Comparison of ENCODE assay signal across 7 mouse cellular contexts in genomic region chr15:79878725-79879136, GRCm38 (mm10). TPM values are rescaled to one million over a fixed set of nuclear protein-coding genes. Genes with fewer than 3 reads are reported as not detected.
A peak's percentile ranks its signal among the peaks of the same experiment; 100 is the strongest.
DNase-seq lines count a peak whose midpoint lies in the region; ATAC-seq and TF ChIP-seq lines count a peak whose summit lies in the region.

No protein-coding gene starts in this region.

- TF ChIP-seq CTCF in liver, adult 2 months (IDR thresholded peaks at IDR 0.05; ENCODE audit: low read depth, low read length), result no peak

- no peaks in the 10 kb centered on the region for H3K4me1 ChIP-seq in liver, adult 2 months (ENCODE audit: control insufficient read depth, insufficient read depth, low read length)
- peaks cover 4% of the 10 kb centered on the region; the same call in 1 of the 2 replicates for H3K4me1 ChIP-seq in liver, embryonic 11.5 days (replicated peaks; ENCODE audit: control insufficient read depth, insufficient read depth, low read length)
- H3K4me1 ChIP-seq in embryonic facial prominence, embryonic 15.5 days, result peaks cover 29% of the 10 kb centered on the region
- peaks cover 8% of the 10 kb centered on the region for H3K4me1 ChIP-seq in stomach, embryonic 14.5 days (ENCODE audit: control insufficient read depth, insufficient read depth, low read length)

- 63% methylated on average over 6 of the region's 6 CpGs for WGBS in liver, adult 2 months
- 69% methylated on average over 6 of the region's 6 CpGs for WGBS in liver, embryonic 11.5 days
- 48% methylated on average over 6 of the region's 6 CpGs for WGBS in embryonic facial prominence, embryonic 15.5 days
- WGBS in stomach, embryonic 14.5 days, result 60% methylated on average over 6 of the region's 6 CpGs

- DNase-seq in liver, adult 2 months (ENCODE audit: extremely low read depth, low read depth, low spot score), result no peak
- DNase-seq in liver, embryonic 11.5 days (ENCODE audit: low spot score), result no peak
- peak; percentile 18 to 27 for DNase-seq in kidney, adult 8-10 months
- no peak for DNase-seq in cerebellum, postnatal 4 days (ENCODE audit: low spot score in 2 of 2)
- no peak for DNase-seq in spleen, postnatal 4 days (ENCODE audit: low spot score in 2 of 2)

- H3K79me2 ChIP-seq in liver, adult 2 months (ENCODE audit: control insufficient read depth, insufficient read depth, low read length), result no peaks in the 10 kb centered on the region

- H3K36me3 ChIP-seq in liver, adult 2 months (ENCODE audit: control insufficient read depth, insufficient read depth, low read length), result no peaks in the 10 kb centered on the region
- H3K36me3 ChIP-seq in liver, embryonic 11.5 days (ENCODE audit: control insufficient read depth, insufficient read depth, low read length), result no peaks in the 10 kb centered on the region
- H3K36me3 ChIP-seq in embryonic facial prominence, embryonic 15.5 days, result no peaks in the 10 kb centered on the region
- no peaks in the 10 kb centered on the region for H3K36me3 ChIP-seq in stomach, embryonic 14.5 days (ENCODE audit: control insufficient read depth, insufficient read depth, low read length)

- H3K4me3 ChIP-seq in liver, adult 2 months (ENCODE audit: insufficient read depth, low read depth, low read length), result no peak overlapping the region
- H3K4me3 ChIP-seq in liver, embryonic 11.5 days (ENCODE audit: low read depth, low read length), result no peak overlapping the region
- no peak overlapping the region for H3K4me3 ChIP-seq in embryonic facial prominence, embryonic 15.5 days (replicated peaks)
- H3K4me3 ChIP-seq in stomach, embryonic 14.5 days (ENCODE audit: low read depth, low read length), result peak overlapping the region; percentile 8; the same call in 1 of the 2 replicates

- no peaks in the 10 kb centered on the region for H3K9me3 ChIP-seq in liver, embryonic 11.5 days (ENCODE audit: control insufficient read depth, low read length)
- H3K9me3 ChIP-seq in embryonic facial prominence, embryonic 15.5 days (replicated peaks), result no peaks in the 10 kb centered on the region
- H3K9me3 ChIP-seq in stomach, embryonic 14.5 days (ENCODE audit: control insufficient read depth, low read depth, low read length), result no peaks in the 10 kb centered on the region

- H3K27ac ChIP-seq in liver, adult 2 months (replicated peaks; ENCODE audit: insufficient read depth, low read depth, low read length), result peak overlapping the region; percentile 45; the same call in 1 of the 2 replicates
- H3K27ac ChIP-seq in liver, embryonic 11.5 days (ENCODE audit: low read depth, low read length), result no peak overlapping the region
- H3K27ac ChIP-seq in embryonic facial prominence, embryonic 15.5 days (replicated peaks), result peak overlapping the region; percentile 89
- peak overlapping the region; percentile 94 for H3K27ac ChIP-seq in stomach, embryonic 14.5 days (ENCODE audit: low read length)

- H3K27me3 ChIP-seq in liver, adult 2 months (ENCODE audit: control insufficient read depth, insufficient read depth, low read length), result no peaks in the 10 kb centered on the region
- peaks cover 3% of the 10 kb centered on the region; the same call in 1 of the 2 replicates for H3K27me3 ChIP-seq in liver, embryonic 11.5 days (replicated peaks; ENCODE audit: control insufficient read depth, insufficient read depth, low read length)
- H3K27me3 ChIP-seq in embryonic facial prominence, embryonic 15.5 days, result no peaks in the 10 kb centered on the region; the same call in 1 of the 2 replicates
- no peaks in the 10 kb centered on the region for H3K27me3 ChIP-seq in stomach, embryonic 14.5 days (ENCODE audit: control insufficient read depth, insufficient read depth, low read length)

- no peak for ATAC-seq in liver, embryonic 11.5 days (replicated peaks; ENCODE audit: low FRiP score)
- ATAC-seq in embryonic facial prominence, embryonic 15.5 days (ENCODE audit: insufficient number of reproducible peaks, low FRiP score, low TSS enrichment, low read depth), result no peak
- ATAC-seq in stomach, embryonic 14.5 days (ENCODE audit: insufficient number of reproducible peaks, insufficient read depth, low FRiP score, low read depth), result peak; percentile 24

- no peak overlapping the region for H3K9ac ChIP-seq in liver, adult 2 months (ENCODE audit: low read depth, low read length)
- no peak overlapping the region for H3K9ac ChIP-seq in liver, embryonic 11.5 days (ENCODE audit: low read depth, low read length)
- no peak overlapping the region for H3K9ac ChIP-seq in embryonic facial prominence, embryonic 15.5 days
- no peak overlapping the region for H3K9ac ChIP-seq in stomach, embryonic 14.5 days (replicated peaks; ENCODE audit: low read depth, low read length)

- TF ChIP-seq POLR2A in liver, adult 2 months (IDR thresholded peaks at IDR 0.05; ENCODE audit: extremely low read depth, insufficient read depth, low read length), result no peak

- no peak overlapping the region for H3K4me2 ChIP-seq in liver, embryonic 11.5 days
- H3K4me2 ChIP-seq in embryonic facial prominence, embryonic 15.5 days (replicated peaks), result peak overlapping the region; percentile 8
- peak overlapping the region; percentile 33 for H3K4me2 ChIP-seq in stomach, embryonic 14.5 days (replicated peaks; ENCODE audit: low read depth, low read length)

RNA-seq across cellular contexts. Expression of gene Apobec3, which starts 12.7 kb away (rescaled TPM):
- 2.6 and 3.6 TPM in 2 replicates for total RNA-seq in liver, adult 2 months (2014; rRNA removed)
- polyA plus RNA-seq in liver, adult 2 months (2012; rRNA removed), result 1.5 and 2.4 TPM in 2 replicates
- polyA plus RNA-seq in liver, embryonic 11.5 days (2014; fragmentation: Nextera tagmentation; extraction: Ambion mirVana), result 72.8 and 76.7 TPM in 2 replicates
- polyA plus RNA-seq in embryonic facial prominence, embryonic 15.5 days (2015; fragmentation: Nextera tagmentation; extraction: Ambion mirVana), result 16.7 and 19.2 TPM in 2 replicates
- polyA plus RNA-seq in stomach, embryonic 14.5 days (2014; fragmentation: Nextera tagmentation; extraction: Ambion mirVana), result 17.4 and 18.4 TPM in 2 replicates

RNA-seq across cellular contexts. Expression of gene Cbx6, which starts 44.2 kb away (rescaled TPM):
- 1.2 and 1.8 TPM in 2 replicates for total RNA-seq in liver, adult 2 months (2014; rRNA removed)
- polyA plus RNA-seq in liver, adult 2 months (2012; rRNA removed), result 2.9 and 3.7 TPM in 2 replicates
- 16.3 and 16.8 TPM in 2 replicates for polyA plus RNA-seq in liver, embryonic 11.5 days (2014; fragmentation: Nextera tagmentation; extraction: Ambion mirVana)
- polyA plus RNA-seq in embryonic facial prominence, embryonic 15.5 days (2015; fragmentation: Nextera tagmentation; extraction: Ambion mirVana), result 90.7 and 93.5 TPM in 2 replicates
- polyA plus RNA-seq in stomach, embryonic 14.5 days (2014; fragmentation: Nextera tagmentation; extraction: Ambion mirVana), result 38.7 and 40.4 TPM in 2 replicates

RNA-seq across cellular contexts. Expression of gene Npcd, which starts 44.7 kb away (rescaled TPM):
- not detected in 2 replicates for total RNA-seq in liver, adult 2 months (2014; rRNA removed)
- 0.26 TPM in 1 of 2 replicates, not detected in the other for polyA plus RNA-seq in liver, adult 2 months (2012; rRNA removed)
- polyA plus RNA-seq in liver, embryonic 11.5 days (2014; fragmentation: Nextera tagmentation; extraction: Ambion mirVana), result not detected in 2 replicates
- 0.91 TPM in 1 of 2 replicates, not detected in the other for polyA plus RNA-seq in embryonic facial prominence, embryonic 15.5 days (2015; fragmentation: Nextera tagmentation; extraction: Ambion mirVana)
- polyA plus RNA-seq in stomach, embryonic 14.5 days (2014; fragmentation: Nextera tagmentation; extraction: Ambion mirVana), result 0.77 and 1.3 TPM in 2 replicates

Comparison
In these comparisons a context has a peak if more than half of its experiments do, and no peak if none do; other contexts are left out.
1. DNase-seq: peak in kidney, adult 8-10 months (2 of 2); none in liver, adult 2 months (single experiment), liver, embryonic 11.5 days (single experiment), cerebellum, postnatal 4 days (0 of 2) and spleen, postnatal 4 days (0 of 2).